Mouse (Mus musculus): ENCODE data around the gene Akr1c6. TPM values are rescaled to one million over a fixed set of nuclear protein-coding genes. Genes with fewer than 3 reads are reported as not detected.
"Not testable (repeated sequence)": the region's sequence is repeated elsewhere in the genome, so short reads cannot be mapped to it uniquely, and the experiment has no call there.

Akr1c6 gene
- not detected in 3 replicates for total RNA-seq (2017)

- no peak for ATAC-seq (replicated peaks; ENCODE audit: insufficient number of reproducible peaks, low FRiP score, low TSS enrichment, poor library complexity, severe bottlenecking)
Observed at GRCm38 (mm10) chr13:4434006-4434405, at the start of gene Akr1c6. Gene Akr1c6 (plus strand): TSS chr13:4434306.

GRCm38 (mm10) chr13:4384918-4385317, 49.2 kb upstream of the Akr1c6 start:
- ATAC-seq (replicated peaks; ENCODE audit: insufficient number of reproducible peaks, low FRiP score, low TSS enrichment, poor library complexity, severe bottlenecking): no peak

GRCm38 (mm10) chr13:4385541-4385940, 48.6 kb upstream of the Akr1c6 start:
- no peak for ATAC-seq (replicated peaks; ENCODE audit: insufficient number of reproducible peaks, low FRiP score, low TSS enrichment, poor library complexity, severe bottlenecking)

GRCm38 (mm10) chr13:4388762-4389446, 45.2 kb upstream of the Akr1c6 start:
- ATAC-seq (replicated peaks; ENCODE audit: insufficient number of reproducible peaks, low FRiP score, low TSS enrichment, poor library complexity, severe bottlenecking): no peak

GRCm38 (mm10) chr13:4400360-4400759, 33.7 kb upstream of the Akr1c6 start:
- not testable (repeated sequence) for ATAC-seq (replicated peaks; ENCODE audit: insufficient number of reproducible peaks, low FRiP score, low TSS enrichment, poor library complexity, severe bottlenecking)

- ATAC-seq (replicated peaks; ENCODE audit: insufficient number of reproducible peaks, low FRiP score, low TSS enrichment, poor library complexity, severe bottlenecking): no peak
Observed at GRCm38 (mm10) chr13:4400831-4401230, 33.3 kb upstream of the Akr1c6 start.

GRCm38 (mm10) chr13:4402221-4402620, 31.9 kb upstream of the Akr1c6 start:
- no peak for ATAC-seq (replicated peaks; ENCODE audit: insufficient number of reproducible peaks, low FRiP score, low TSS enrichment, poor library complexity, severe bottlenecking)

GRCm38 (mm10) chr13:4404726-4405125, 29.4 kb upstream of the Akr1c6 start:
- no peak for ATAC-seq (replicated peaks; ENCODE audit: insufficient number of reproducible peaks, low FRiP score, low TSS enrichment, poor library complexity, severe bottlenecking)

- no peak for ATAC-seq (replicated peaks; ENCODE audit: insufficient number of reproducible peaks, low FRiP score, low TSS enrichment, poor library complexity, severe bottlenecking)
Observed at GRCm38 (mm10) chr13:4406771-4407170, 27.3 kb upstream of the Akr1c6 start.

- no peak for ATAC-seq (replicated peaks; ENCODE audit: insufficient number of reproducible peaks, low FRiP score, low TSS enrichment, poor library complexity, severe bottlenecking)
Observed at GRCm38 (mm10) chr13:4428558-4428957, 5.5 kb upstream of the Akr1c6 start.

- ATAC-seq (replicated peaks; ENCODE audit: insufficient number of reproducible peaks, low FRiP score, low TSS enrichment, poor library complexity, severe bottlenecking): no peak
Observed at GRCm38 (mm10) chr13:4429034-4429433, 5.1 kb upstream of the Akr1c6 start.

- no peak for ATAC-seq (replicated peaks; ENCODE audit: insufficient number of reproducible peaks, low FRiP score, low TSS enrichment, poor library complexity, severe bottlenecking)
Observed at GRCm38 (mm10) chr13:4431129-4431528, 3.0 kb upstream of the Akr1c6 start.

GRCm38 (mm10) chr13:4465641-4466040, 31.5 kb downstream of the Akr1c6 start:
- no peak for ATAC-seq (replicated peaks; ENCODE audit: insufficient number of reproducible peaks, low FRiP score, low TSS enrichment, poor library complexity, severe bottlenecking)

GRCm38 (mm10) chr13:4467896-4468295, 33.8 kb downstream of the Akr1c6 start:
- no peak for ATAC-seq (replicated peaks; ENCODE audit: insufficient number of reproducible peaks, low FRiP score, low TSS enrichment, poor library complexity, severe bottlenecking)

Other genes starting within 250 kb of the Akr1c6 start
- gene Akr1c13, start 243.2 kb upstream of the Akr1c6 start, total RNA-seq (2017): 13.8 to 29.7 TPM (median 18.2 TPM) in 3 replicates
- gene Akr1c19, start 205.6 kb upstream of the Akr1c6 start, total RNA-seq (2017): not detected in 3 replicates
- 0.78 TPM in 1 of 3 replicates, not detected in the others for gene Akr1c12, start 154.9 kb upstream of the Akr1c6 start, total RNA-seq (2017)
- not detected in 3 replicates for gene Akr1c20, start 89.0 kb downstream of the Akr1c6 start, total RNA-seq (2017)
- not detected in 3 replicates for gene Akr1c21, start 139.8 kb downstream of the Akr1c6 start, total RNA-seq (2017)
- 1.8 to 10.7 TPM (median 3.5 TPM) in 3 replicates for gene Akr1e1, start 174.9 kb downstream of the Akr1c6 start, total RNA-seq (2017)